Mouse (Mus musculus) retina, postnatal 7 days (tissue): ENCODE data around the gene Rps5.
"Not testable (repeated sequence)": the region's sequence is repeated elsewhere in the genome, so short reads cannot be mapped to it uniquely, and the experiment has no call there.

Source experiments
- DNase-seq: peaks from one replicate; pipeline ENCODE4 v3.0.0-alpha.2; 2012; ENCODE audit warnings: low read depth, low spot score

Gene Rps5

GRCm38 (mm10) chr7:12927693-12928589 is 5.9 kb downstream of the Rps5 start:
- DNase-seq, result no peak

- no peak for DNase-seq
These were observed 11.6 kb downstream of the Rps5 start for GRCm38 (mm10) chr7:12933615-12934140.

- DNase-seq, result no peak
These were observed 12.7 kb downstream of the Rps5 start for GRCm38 (mm10) chr7:12934808-12935207.

- not testable (repeated sequence) for DNase-seq
These were observed 15.2 kb downstream of the Rps5 start for GRCm38 (mm10) chr7:12937254-12937803.

GRCm38 (mm10) chr7:12940599-12940998 is 18.5 kb downstream of the Rps5 start:
- DNase-seq, result no peak

GRCm38 (mm10) chr7:12943488-12943887 is 21.4 kb downstream of the Rps5 start:
- DNase-seq, result no peak

- DNase-seq, result peak; percentile 74
These were observed 27.2 kb downstream of the Rps5 start for GRCm38 (mm10) chr7:12949032-12949871.

- DNase-seq, result no peak
These were observed 27.8 kb downstream of the Rps5 start for GRCm38 (mm10) chr7:12949872-12950229.

- no peak for DNase-seq
These were observed 32.8 kb downstream of the Rps5 start for GRCm38 (mm10) chr7:12954896-12955295.

- DNase-seq, result no peak
These were observed 35.4 kb downstream of the Rps5 start for GRCm38 (mm10) chr7:12957511-12957910.

GRCm38 (mm10) chr7:12958948-12959347 is 36.9 kb downstream of the Rps5 start:
- DNase-seq, result no peak

- DNase-seq, result no peak
These were observed 37.6 kb downstream of the Rps5 start for GRCm38 (mm10) chr7:12959718-12960117.

- DNase-seq, result no peak
These were observed 39.5 kb downstream of the Rps5 start for GRCm38 (mm10) chr7:12961511-12962141.

GRCm38 (mm10) chr7:12965678-12966091 is 43.6 kb downstream of the Rps5 start, which contains the start of gene Zfp324:
Gene Zfp324 (plus strand): TSS chr7:12965838.
- no peak for DNase-seq

GRCm38 (mm10) chr7:12966104-12966845 is 44.2 kb downstream of the Rps5 start:
- no peak for DNase-seq

GRCm38 (mm10) chr7:12970906-12971305 is 48.8 kb downstream of the Rps5 start:
- no peak for DNase-seq
